ENCODE assay signal across 8 mouse cellular contexts in genomic region chr1:164898846-164899351, GRCm38 (mm10). TPM values are rescaled to one million over a fixed set of nuclear protein-coding genes. Genes with fewer than 3 reads are reported as not detected.
DNase-seq lines count a peak whose midpoint lies in the region; ATAC-seq and TF ChIP-seq lines count a peak whose summit lies in the region.

No protein-coding gene starts in this region.

- no peaks in the 10 kb centered on the region for H3K36me3 ChIP-seq in intestine, embryonic 14.5 days (ENCODE audit: control insufficient read depth, insufficient read depth, low read length)

- intact Hi-C loops in left cerebral cortex, postnatal 10 days (cut with DNase I), result loop anchor here (1.0 to 10.0 kb wide), 6 partner anchors 138 to 594 kb away; partner anchors contain the start of genes Blzf1 and Nme7

- no peaks in the 10 kb centered on the region for H3K27me3 ChIP-seq in intestine, embryonic 14.5 days (replicated peaks; ENCODE audit: control insufficient read depth, insufficient read depth, low read length)

- TF ChIP-seq POLR2A in cortical plate, adult 2 months (IDR thresholded peaks at IDR 0.05; ENCODE audit: extremely low read depth, insufficient read depth, low read length), result no peak

- TF ChIP-seq CTCF in cortical plate, adult 2 months (IDR thresholded peaks at IDR 0.05; ENCODE audit: extremely low read depth, insufficient read depth, low read length), result peak; percentile 41

- no peaks in the 10 kb centered on the region for H3K9me3 ChIP-seq in intestine, embryonic 14.5 days (ENCODE audit: control insufficient read depth, low read length)

- peaks cover 3% of the 10 kb centered on the region; the same call in 1 of the 2 replicates for H3K4me1 ChIP-seq in cortical plate, adult 2 months (ENCODE audit: control insufficient read depth, insufficient read depth, low read length)
- peaks cover 15% of the 10 kb centered on the region; the same call in 1 of the 2 replicates for H3K4me1 ChIP-seq in intestine, embryonic 14.5 days (replicated peaks; ENCODE audit: control insufficient read depth, insufficient read depth, low read length)

- DNase-seq in adipocyte (ENCODE audit: low spot score), result peak; percentile 83
- DNase-seq in gastrocnemius, postnatal 25 days, result peak; percentile 73
- peak; percentile 93 for DNase-seq in intestine, embryonic 14.5 days (ENCODE audit: low spot score)
- peak; percentile 77 to 83 for DNase-seq in left cerebral cortex, postnatal 10 days (ENCODE audit: extremely low spot score in 1 of 2, low spot score in 2 of 2)
- peak; percentile 78 for DNase-seq in right cerebral cortex, postnatal 4 days
- peak; percentile 79 for DNase-seq in yolk sac, embryonic 10.5 days (ENCODE audit: low spot score)

- peak; percentile 89 for ATAC-seq in intestine, embryonic 14.5 days (replicated peaks; ENCODE audit: low FRiP score, low TSS enrichment, low read depth)
- ATAC-seq in megakaryocyte-erythroid progenitor cell, adult 5-6 weeks (replicated peaks; ENCODE audit: low FRiP score, low TSS enrichment, poor library complexity, severe bottlenecking), result peak; percentile 92

- H3K4me3 ChIP-seq in cortical plate, adult 2 months (ENCODE audit: insufficient read depth, low read length), result peak overlapping the region; percentile 39
- peak overlapping the region; percentile 49 for H3K4me3 ChIP-seq in intestine, embryonic 14.5 days (ENCODE audit: low read depth, low read length)

- peak overlapping the region; percentile 74 for H3K4me2 ChIP-seq in intestine, embryonic 14.5 days (ENCODE audit: low read length)

- peak overlapping the region; percentile 51 for H3K9ac ChIP-seq in intestine, embryonic 14.5 days (ENCODE audit: low read length)

- WGBS in intestine, embryonic 14.5 days, result under 1% methylated on average over 22 of the region's 22 CpGs

- H3K27ac ChIP-seq in cortical plate, adult 2 months (ENCODE audit: insufficient read depth, low read length), result peak overlapping the region; percentile 70
- peak overlapping the region; percentile 27; the same call in 1 of the 2 replicates for H3K27ac ChIP-seq in intestine, embryonic 14.5 days (ENCODE audit: low read depth)

RNA-seq across cellular contexts. Expression of gene Xcl1, which starts 36.4 kb away (rescaled TPM):
- polyA plus RNA-seq in cortical plate, adult 2 months (2012; rRNA removed), result not detected in 2 replicates
- not detected for total RNA-seq in gastrocnemius, postnatal 25 days (2021)
- not detected in 2 replicates for polyA plus RNA-seq in intestine, embryonic 14.5 days (2014; fragmentation: Nextera tagmentation; extraction: Ambion mirVana)
- total RNA-seq in left cerebral cortex, postnatal 10 days (2021), result not detected
- 25.0 TPM in 1 of 2 replicates, not detected in the other for total RNA-seq in megakaryocyte-erythroid progenitor cell, adult 5-6 weeks (2014; fragmentation: Nextera tagmentation)
- 26.7 TPM in 1 of 2 replicates, not detected in the other for total RNA-seq in megakaryocyte-erythroid progenitor cell, adult 5-6 weeks (2017)

Comparison
In these comparisons a context has a peak if more than half of its experiments do, and no peak if none do; other contexts are left out.
1. Peak in every context shown above with its lines: DNase-seq, ATAC-seq, H3K4me3 ChIP-seq and H3K27ac ChIP-seq.